Mouse (Mus musculus) thymus, postnatal 10 days (tissue): ENCODE results near the gene Pygl.
A peak's percentile ranks its signal among the peaks of the same experiment; 100 is the strongest.

Experiments used
- DNase-seq, 2 experiments: peaks; one replicate each; pipeline ENCODE4 v3.0.0; 2021; ENCODE audit warnings: low spot score in 2 of 2

The Pygl gene

GRCm38 (mm10) chr12:70231294-70231693 lies at the start of gene Pygl:
TSS of gene Pygl (minus strand) at chr12:70231488.
- no peak for DNase-seq

GRCm38 (mm10) chr12:70280930-70281329 lies 49.6 kb upstream of the Pygl start:
- no peak for DNase-seq

- DNase-seq, result no peak
Measured at GRCm38 (mm10) chr12:70280381-70280780, 49.1 kb upstream of the Pygl start.

- no peak for DNase-seq
Measured at GRCm38 (mm10) chr12:70277071-70277939, 46.0 kb upstream of the Pygl start.

GRCm38 (mm10) chr12:70269724-70270123 lies 38.4 kb upstream of the Pygl start:
- no peak for DNase-seq

GRCm38 (mm10) chr12:70267314-70267713 lies 36.0 kb upstream of the Pygl start:
- DNase-seq, result no peak

GRCm38 (mm10) chr12:70266494-70266931 lies 35.2 kb upstream of the Pygl start:
- DNase-seq, result no peak

- DNase-seq, result no peak
Measured at GRCm38 (mm10) chr12:70263721-70264120, 32.4 kb upstream of the Pygl start.

GRCm38 (mm10) chr12:70262271-70262953 lies 31.1 kb upstream of the Pygl start:
- DNase-seq, result no peak

GRCm38 (mm10) chr12:70251210-70251884 lies 20.1 kb upstream of the Pygl start:
- no peak for DNase-seq

- DNase-seq, result no peak
Measured at GRCm38 (mm10) chr12:70249616-70250157, 18.4 kb upstream of the Pygl start.

GRCm38 (mm10) chr12:70247683-70248474 lies 16.6 kb upstream of the Pygl start:
- DNase-seq, result no peak

GRCm38 (mm10) chr12:70242550-70242949 lies 11.3 kb upstream of the Pygl start:
- DNase-seq, result no peak

- DNase-seq, result no peak
Measured at GRCm38 (mm10) chr12:70239741-70240140, 8.5 kb upstream of the Pygl start.

GRCm38 (mm10) chr12:70238604-70239003 lies 7.3 kb upstream of the Pygl start:
- DNase-seq, result no peak

- peak in 1 of 2 experiments; percentile 50 for DNase-seq
Measured at GRCm38 (mm10) chr12:70234938-70235484, 3.7 kb upstream of the Pygl start.

GRCm38 (mm10) chr12:70234411-70234810 lies 3.1 kb upstream of the Pygl start:
- peak in 1 of 2 experiments; percentile 35 for DNase-seq

- no peak for DNase-seq
Measured at GRCm38 (mm10) chr12:70233637-70234315, 2.5 kb upstream of the Pygl start.

GRCm38 (mm10) chr12:70232020-70232544 lies 794 bp upstream of the Pygl start:
- no peak for DNase-seq

- DNase-seq, result no peak
Measured at GRCm38 (mm10) chr12:70228155-70228554, 3.1 kb downstream of the Pygl start.
